Mouse (Mus musculus): ENCODE results near the gene Grin1.

The Grin1 gene

GRCm38 (mm10) chr2:25297093-25297492, 21.9 kb downstream of the Grin1 start:
- no peak for TF ChIP-seq GATA4 (IDR thresholded peaks at IDR 0.05; ENCODE audit: insufficient replicate concordance, low read length)

- TF ChIP-seq GATA4 (IDR thresholded peaks at IDR 0.05; ENCODE audit: insufficient replicate concordance, low read length): no peak
These were observed 25.3 kb downstream of the Grin1 start for GRCm38 (mm10) chr2:25293706-25294105.

DNA sequence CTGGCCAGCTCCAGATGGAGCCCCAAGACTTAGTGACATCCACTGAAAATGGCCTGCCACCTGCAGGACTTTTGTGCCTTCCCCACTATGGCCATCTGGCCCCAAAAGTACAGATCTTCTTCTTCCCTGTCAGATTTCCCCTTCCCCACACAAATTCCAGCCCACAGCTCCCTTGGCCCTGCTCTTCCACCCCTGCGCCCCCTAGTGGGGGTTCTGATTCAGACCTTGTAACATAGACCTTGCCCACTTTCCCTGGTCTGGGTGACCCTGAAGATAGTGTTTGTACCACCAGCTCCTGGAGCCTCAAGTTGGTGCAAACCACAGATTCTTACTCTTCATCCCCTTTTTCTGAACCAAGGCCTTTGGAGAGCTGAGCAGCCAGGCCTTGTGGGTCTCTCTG, 26.1 kb downstream of the Grin1 start:
- no peak for TF ChIP-seq GATA4 (IDR thresholded peaks at IDR 0.05; ENCODE audit: insufficient replicate concordance, low read length)

- no peak for TF ChIP-seq GATA4 (IDR thresholded peaks at IDR 0.05; ENCODE audit: insufficient replicate concordance, low read length)
These were observed 26.9 kb downstream of the Grin1 start for GRCm38 (mm10) chr2:25292054-25292544.

GRCm38 (mm10) chr2:25291184-25292053, 27.6 kb downstream of the Grin1 start:
- TF ChIP-seq GATA4 (IDR thresholded peaks at IDR 0.05; ENCODE audit: insufficient replicate concordance, low read length): no peak

GRCm38 (mm10) chr2:25290816-25291130, 28.2 kb downstream of the Grin1 start:
- no peak for TF ChIP-seq GATA4 (IDR thresholded peaks at IDR 0.05; ENCODE audit: insufficient replicate concordance, low read length)

GRCm38 (mm10) chr2:25290101-25290815, 28.7 kb downstream of the Grin1 start:
- no peak for TF ChIP-seq GATA4 (IDR thresholded peaks at IDR 0.05; ENCODE audit: insufficient replicate concordance, low read length)

GRCm38 (mm10) chr2:25289651-25290050, 29.3 kb downstream of the Grin1 start, which contains the start of gene Lrrc26:
TSS of gene Lrrc26 (plus strand) at chr2:25289915.
- TF ChIP-seq GATA4 (IDR thresholded peaks at IDR 0.05; ENCODE audit: insufficient replicate concordance, low read length): no peak

DNA sequence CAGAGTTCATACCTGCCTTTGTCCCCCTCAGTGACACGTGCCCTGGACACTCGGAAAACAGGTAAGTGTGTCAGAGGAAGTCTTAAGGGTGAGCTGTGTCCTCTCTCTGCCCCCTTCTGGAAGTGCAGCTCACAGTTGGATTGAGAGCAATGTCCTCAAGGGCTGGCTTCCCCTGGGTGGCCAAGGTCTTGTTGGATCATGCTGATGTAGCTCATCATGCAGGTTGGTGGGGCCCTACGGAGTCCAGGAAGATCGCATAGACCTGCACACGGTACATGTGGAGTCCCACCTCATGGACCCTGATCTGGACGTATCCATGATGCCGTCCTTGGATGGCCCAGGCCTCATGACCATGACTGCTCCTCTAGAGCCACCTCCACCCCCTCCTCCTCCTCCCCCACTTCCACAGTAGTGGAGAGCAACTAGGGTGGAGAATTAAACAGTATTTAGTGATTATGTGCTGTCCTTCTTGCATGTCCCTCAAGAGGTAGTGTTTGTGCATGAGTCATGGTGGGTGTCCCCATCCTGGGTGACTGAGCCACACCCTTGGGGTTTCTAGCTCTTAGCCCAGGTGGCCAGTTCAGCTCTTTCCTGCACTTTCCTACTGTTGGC, 30.1 kb downstream of the Grin1 start:
- no peak for TF ChIP-seq GATA4 (IDR thresholded peaks at IDR 0.05; ENCODE audit: insufficient replicate concordance, low read length)

GRCm38 (mm10) chr2:25287927-25288649, 30.9 kb downstream of the Grin1 start, which contains the start of gene Tmem210:
TSS of gene Tmem210 (plus strand) at chr2:25288145.
- TF ChIP-seq GATA4 (IDR thresholded peaks at IDR 0.05; ENCODE audit: insufficient replicate concordance, low read length): no peak

DNA sequence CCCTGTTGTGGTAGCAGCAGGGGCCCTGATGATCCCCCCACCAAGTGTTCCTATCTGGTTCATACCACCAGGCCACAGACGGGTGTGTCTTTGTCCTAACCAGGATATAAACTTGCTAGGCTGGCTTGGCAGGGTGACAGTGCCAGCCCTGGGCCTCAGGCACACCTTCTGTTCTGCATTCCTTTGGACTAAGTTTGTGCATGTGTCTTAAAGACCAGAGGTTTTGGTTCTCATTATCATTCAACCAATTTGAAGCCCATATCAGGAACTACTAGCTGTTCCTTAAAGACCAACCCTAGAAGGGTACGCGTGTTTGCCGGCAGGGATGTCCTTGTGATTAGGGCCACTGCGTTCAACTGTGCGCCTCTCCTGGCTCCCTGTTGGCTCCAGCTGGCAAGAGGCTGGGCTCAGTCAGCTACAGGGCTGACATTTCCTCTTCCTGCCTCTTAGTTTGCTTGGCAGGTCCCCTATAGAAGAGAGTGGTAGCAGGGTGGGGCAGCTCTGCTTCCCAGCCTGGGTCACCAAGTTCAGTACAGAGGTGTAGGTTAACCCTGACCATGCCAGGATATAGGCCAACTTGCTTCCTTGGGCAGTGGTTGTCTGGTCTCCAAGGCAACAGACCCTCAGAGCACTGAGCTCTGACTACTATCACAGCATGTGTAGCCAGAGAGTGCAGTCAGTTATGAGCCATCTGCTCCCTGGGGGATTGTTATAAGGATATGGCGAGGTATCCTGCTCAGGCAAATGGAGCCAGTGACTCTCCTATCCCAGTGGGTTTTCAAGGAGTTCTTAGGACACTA, 31.9 kb downstream of the Grin1 start:
- no peak for TF ChIP-seq GATA4 (IDR thresholded peaks at IDR 0.05; ENCODE audit: insufficient replicate concordance, low read length)

- no peak for TF ChIP-seq GATA4 (IDR thresholded peaks at IDR 0.05; ENCODE audit: insufficient replicate concordance, low read length)
These were observed 32.7 kb downstream of the Grin1 start for GRCm38 (mm10) chr2:25286314-25286713.

DNA sequence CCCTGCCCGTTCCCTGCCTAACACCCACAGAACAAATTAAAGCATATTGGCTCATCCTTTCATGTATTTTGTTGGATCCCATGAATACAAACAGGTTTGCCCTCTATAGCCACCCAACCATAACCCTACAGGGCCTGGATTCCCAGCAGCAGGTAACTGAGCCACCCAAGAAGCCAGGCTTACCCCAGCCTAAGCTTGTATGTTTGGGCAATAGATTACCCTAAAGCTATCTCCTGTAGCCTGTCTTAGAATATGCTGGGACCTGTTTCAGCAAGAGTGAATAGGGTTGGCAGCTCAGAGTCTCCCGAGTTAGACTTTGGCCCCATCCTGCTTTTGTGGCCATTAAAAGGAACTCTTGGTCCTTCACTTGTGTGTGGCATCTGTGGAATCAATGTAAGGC, 33.4 kb downstream of the Grin1 start:
- no peak for TF ChIP-seq GATA4 (IDR thresholded peaks at IDR 0.05; ENCODE audit: insufficient replicate concordance, low read length)

All from liver, adult (tissue).